Mouse (Mus musculus): ENCODE data around the gene Ssbp3.

Ssbp3 gene

GRCm38 (mm10) chr4:106985899-106986832, 75.7 kb downstream of the Ssbp3 start:
- DNase-seq (ENCODE audit: low spot score): no peak

- peak; percentile 74 for DNase-seq (ENCODE audit: low spot score)
Observed at GRCm38 (mm10) chr4:106987725-106988364, 77.3 kb downstream of the Ssbp3 start.

- DNase-seq (ENCODE audit: low spot score): no peak
Observed at GRCm38 (mm10) chr4:106988886-106989225, 78.4 kb downstream of the Ssbp3 start.

DNA sequence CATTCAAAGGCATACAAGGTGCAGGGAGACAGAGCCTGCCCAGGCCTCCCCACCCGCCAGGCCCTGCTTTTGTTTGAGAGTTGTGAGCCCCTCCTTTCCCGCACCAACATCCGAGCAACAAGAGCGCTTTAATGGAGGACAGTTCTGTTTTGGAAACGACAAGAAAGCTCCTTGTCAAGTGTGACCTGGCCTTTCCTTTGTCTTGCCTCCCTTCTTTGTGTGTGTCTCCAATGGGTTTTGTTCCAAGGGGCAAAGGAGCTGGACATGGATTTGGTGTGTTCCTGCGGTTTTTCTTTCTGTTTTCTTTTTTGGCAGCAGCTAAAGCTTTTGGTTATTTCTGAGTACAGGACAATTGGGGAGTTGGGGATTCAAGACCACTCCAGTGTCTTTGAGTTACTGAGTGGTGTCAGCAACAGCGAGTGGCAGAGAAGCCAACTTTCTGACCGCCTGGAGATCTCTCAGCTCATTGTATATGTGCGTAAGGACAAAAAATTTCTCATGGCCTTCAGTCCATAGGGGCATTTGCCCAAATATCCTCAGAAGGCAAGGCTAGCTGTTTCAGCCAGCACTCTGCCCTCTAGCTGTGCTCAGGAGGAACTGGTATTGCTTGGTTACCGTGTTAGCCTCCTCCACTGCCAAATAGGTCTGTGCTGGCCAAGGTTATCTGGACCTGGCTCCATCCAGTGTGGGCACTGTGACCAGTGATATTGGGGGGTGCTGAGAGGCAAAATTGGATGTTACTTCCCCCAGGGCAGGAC, 78.9 kb downstream of the Ssbp3 start:
- peak; percentile 39 for DNase-seq (ENCODE audit: low spot score)

DNA sequence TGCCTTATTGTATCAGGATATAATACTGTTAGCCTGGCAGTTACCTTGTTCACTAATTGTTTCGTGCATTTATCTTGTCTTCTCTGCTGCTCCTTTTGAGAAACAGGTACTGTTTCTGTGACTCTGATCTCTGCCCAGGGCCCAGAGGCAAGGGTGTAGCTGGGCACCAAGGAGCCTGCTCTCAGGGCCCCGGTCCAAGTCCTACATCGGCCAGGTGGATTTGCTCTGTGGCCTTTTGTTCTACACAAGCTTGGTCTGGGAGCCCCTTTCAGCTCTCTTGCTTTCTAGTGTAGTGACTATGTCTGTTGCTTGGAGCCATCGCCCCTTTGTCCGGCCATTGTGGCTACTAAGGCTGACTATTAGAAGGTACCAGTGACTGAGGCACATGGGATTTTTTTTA, 82.6 kb downstream of the Ssbp3 start:
- no peak for DNase-seq (ENCODE audit: low spot score)

- DNase-seq (ENCODE audit: low spot score): no peak
Observed at GRCm38 (mm10) chr4:106994252-106994651, 83.8 kb downstream of the Ssbp3 start.

- DNase-seq (ENCODE audit: low spot score): no peak
Observed at GRCm38 (mm10) chr4:106995069-106995468, 84.6 kb downstream of the Ssbp3 start.

GRCm38 (mm10) chr4:106995513-106995912, 85.0 kb downstream of the Ssbp3 start:
- no peak for DNase-seq (ENCODE audit: low spot score)

DNA sequence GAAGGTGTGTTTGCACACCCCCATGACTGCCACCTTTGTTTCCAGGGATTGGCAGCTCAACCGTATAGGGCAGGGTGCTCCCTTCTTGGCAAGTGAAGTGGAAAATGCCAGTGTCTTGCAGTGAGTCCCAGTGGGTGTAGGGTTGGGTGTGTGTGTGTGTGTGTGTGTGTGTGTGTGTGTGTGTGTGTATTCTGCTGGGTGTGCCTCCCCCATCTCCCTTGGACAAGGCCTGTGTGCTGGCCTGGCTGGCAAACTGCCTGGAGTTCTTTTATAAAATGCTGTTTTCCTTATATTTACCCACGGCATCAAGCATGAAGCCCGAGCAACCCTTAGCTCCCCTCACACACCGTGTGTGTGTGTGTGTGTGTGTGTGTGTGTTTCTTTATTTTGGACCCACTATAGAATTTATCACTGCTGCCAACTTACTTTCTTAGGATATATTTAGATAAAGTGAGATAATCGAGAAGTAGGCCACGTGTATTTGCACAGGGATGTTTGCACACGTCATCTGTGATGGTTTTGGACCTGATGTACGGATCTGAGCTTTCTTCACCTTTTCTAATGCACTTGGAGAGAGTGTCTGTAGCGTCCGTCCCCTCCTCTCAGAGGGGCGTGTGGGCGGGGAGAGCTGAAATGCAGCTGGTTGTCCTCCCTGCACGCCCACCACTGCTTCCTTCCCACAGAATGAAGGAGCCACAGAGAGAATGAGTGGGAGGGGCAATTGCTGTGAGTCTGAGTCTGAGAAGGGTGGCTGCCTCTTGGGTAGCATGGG, 86.0 kb downstream of the Ssbp3 start:
- no peak for DNase-seq (ENCODE audit: low spot score)

GRCm38 (mm10) chr4:107001259-107001810, 90.8 kb downstream of the Ssbp3 start:
- no peak for DNase-seq (ENCODE audit: low spot score)

DNA sequence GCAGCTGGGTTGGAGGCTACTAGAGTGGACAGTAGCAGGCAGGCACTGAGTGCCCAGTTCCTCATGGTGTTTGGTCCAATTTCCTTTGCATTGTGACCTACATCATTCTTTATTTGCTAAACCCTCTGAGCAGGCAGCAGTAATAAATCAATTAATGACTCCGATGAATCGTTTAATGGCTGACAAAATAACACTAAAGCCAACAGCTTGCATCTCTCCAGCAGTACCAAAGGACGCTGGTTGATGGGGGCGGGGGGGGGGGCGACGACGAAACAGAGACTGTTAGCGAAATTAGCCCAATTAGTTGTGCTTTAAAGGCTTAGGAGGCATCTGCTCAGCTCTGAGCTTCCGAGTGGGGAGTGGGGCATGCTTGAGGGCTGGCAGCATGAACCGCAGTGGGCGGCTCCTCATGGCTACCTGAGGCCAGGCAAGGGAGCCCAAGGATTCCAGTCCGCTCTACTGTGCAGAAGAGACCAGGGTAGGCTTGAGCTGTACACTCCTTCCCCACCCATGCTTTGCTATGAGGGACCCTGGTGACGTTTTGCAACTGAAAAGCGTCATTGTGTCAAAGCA, 91.5 kb downstream of the Ssbp3 start:
- DNase-seq (ENCODE audit: low spot score): no peak

DNA sequence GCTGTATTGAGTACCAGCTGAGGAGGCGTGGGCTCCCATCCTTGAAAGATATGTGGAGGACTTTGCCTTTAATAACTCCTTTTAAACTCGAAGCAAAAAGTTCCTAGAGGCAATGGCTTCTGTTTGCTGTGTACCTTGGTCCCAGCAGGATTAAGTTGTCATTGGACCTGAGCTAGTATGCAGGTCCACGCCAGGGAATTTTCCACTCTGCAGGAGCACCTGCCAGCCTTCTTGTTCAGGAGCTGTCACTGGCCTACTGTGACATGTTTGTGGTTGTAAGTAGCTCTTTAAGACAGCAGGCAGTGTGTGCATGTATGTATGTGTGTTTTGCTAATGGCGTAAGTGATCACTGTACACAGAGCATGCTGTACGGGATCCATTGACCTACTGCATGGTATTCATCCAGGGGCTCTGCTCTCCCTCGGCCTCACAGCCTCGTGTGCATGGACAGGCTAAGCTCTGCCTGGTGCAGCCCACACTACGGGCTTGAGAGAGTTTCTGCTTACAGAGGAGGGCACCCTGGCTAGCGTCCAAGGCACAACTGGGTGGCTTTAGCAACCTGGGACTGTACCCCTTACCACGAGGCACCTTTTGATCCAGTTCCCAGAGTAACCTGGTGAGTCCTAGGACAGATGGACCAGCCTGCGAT, 92.1 kb downstream of the Ssbp3 start:
- DNase-seq (ENCODE audit: low spot score): no peak

- no peak for DNase-seq (ENCODE audit: low spot score)
Observed at GRCm38 (mm10) chr4:107003199-107003598, 92.7 kb downstream of the Ssbp3 start.

- DNase-seq (ENCODE audit: low spot score): no peak
Observed at GRCm38 (mm10) chr4:107003786-107004185, 93.3 kb downstream of the Ssbp3 start.

- DNase-seq (ENCODE audit: low spot score): no peak
Observed at GRCm38 (mm10) chr4:107004346-107004745, 93.8 kb downstream of the Ssbp3 start.

DNA sequence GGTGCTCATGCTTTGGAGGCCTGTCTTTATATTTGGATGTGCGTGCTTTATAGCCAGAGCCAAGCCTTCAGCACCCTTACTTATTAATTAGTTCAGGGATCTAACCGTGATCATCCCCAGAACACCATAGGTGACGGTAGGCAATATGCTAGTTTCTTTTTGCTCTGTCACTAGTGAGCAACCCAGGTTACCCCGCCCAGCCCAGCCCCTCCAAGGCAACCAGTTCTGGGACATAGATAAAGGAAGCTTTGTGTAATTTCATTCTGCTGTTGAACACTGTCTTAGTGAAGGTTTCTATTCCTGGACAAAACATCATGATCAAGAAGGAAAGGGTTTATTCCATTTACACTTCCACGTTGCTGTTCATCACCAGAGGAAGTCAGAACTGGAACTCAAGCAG, 94.7 kb downstream of the Ssbp3 start:
- no peak for DNase-seq (ENCODE audit: low spot score)

- DNase-seq (ENCODE audit: low spot score): no peak
Observed at GRCm38 (mm10) chr4:107006229-107006628, 95.7 kb downstream of the Ssbp3 start.

DNA sequence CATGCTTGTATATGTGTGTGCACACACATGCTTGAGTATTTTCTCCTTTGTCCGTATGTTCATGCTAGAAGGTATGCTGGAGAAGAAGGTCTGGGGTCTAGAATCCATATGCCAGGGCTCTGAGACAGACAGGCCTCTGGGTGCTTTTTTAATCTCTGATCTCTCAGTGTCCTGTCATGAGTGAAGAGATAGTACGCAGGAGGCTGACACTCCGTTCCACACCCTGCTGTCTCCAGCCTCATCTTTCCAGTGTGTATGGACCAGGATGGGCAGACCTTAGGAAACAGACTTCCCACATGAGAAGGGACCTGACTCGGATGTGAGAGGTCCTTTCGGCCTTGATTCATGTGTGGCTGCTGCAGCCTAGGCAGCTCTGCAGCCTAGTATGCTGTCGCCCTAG, 96.3 kb downstream of the Ssbp3 start:
- DNase-seq (ENCODE audit: low spot score): no peak

- no peak for DNase-seq (ENCODE audit: low spot score)
Observed at GRCm38 (mm10) chr4:107007359-107007758, 96.9 kb downstream of the Ssbp3 start.

DNA sequence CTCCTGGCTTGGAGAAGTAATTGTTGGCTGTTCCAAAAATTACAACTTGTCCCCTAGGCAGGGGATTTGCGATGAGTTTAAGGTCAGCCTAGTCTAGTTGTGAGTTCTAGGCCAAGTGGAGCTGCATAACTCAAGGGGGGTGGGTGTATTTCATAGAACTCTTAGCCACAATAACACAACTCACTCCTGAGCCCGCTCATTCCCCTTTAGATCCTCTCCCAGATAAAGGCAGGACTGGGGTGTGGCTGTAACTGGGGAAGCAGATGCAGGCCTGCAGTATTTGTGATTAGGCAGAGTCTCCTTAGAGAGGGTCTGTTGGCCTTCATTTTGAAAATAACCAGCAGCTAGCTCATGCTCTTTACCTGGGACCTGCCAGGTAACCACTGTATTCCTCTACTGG, 97.7 kb downstream of the Ssbp3 start:
- DNase-seq (ENCODE audit: low spot score): no peak

- no peak for DNase-seq (ENCODE audit: low spot score)
Observed at GRCm38 (mm10) chr4:107009548-107009947, 99.0 kb downstream of the Ssbp3 start.
